Comparison of ENCODE assay signal across 8 mouse cellular contexts in the genomic region with DNA sequence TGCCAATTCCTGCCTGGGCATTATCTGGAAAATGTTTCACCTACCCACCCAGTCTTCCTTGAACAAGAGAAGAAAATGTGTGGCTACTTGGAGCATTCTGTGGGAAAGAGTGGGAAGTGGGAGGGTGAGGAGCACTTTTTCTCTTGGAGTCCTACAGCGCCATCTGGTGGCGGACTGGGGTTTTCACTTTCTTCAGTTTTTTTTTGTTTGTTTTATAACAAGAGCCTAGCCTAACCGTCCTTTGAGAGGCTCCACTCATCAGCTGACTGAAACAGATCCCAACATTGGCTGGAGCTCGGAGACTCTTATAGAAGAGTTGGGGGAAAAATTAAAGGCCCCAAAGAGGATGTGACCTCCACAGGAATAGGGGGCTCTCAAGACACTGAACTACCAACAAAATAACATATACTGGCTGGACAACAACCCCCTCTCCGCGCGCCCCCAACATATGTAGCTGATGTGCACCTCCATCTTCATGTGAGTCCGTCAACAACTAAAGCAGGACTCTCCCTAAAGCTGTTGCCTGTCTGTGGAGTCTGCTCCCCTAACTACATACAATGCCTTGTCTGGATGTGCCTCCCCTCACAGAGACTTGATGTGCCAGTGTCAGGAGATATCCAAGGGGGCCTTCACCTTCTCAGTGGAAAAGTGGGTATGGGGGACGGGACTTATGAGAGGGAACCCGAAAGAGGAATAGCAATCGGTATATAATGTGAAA. TPM values are rescaled to one million over a fixed set of nuclear protein-coding genes. Genes with fewer than 3 reads are reported as not detected.
DNase-seq lines count a peak whose midpoint lies in the region; ATAC-seq lines count a peak whose summit lies in the region.

No protein-coding gene starts in this region.

- H3K4me2 ChIP-seq in liver, embryonic 12.5 days: no peak overlapping the region
- no peak overlapping the region for H3K4me2 ChIP-seq in limb, embryonic 11.5 days (ENCODE audit: low read depth, severe bottlenecking)

- 41% methylated on average over 11 of the region's 11 CpGs for WGBS in liver, embryonic 12.5 days (ENCODE audit: insufficient replicate concordance)
- 49% methylated on average over 11 of the region's 11 CpGs for WGBS in limb, embryonic 11.5 days

- peak; percentile 55 for DNase-seq in liver
- DNase-seq in cerebellum, postnatal 14 days: peak; percentile 85 to 88
- peak; percentile 55 for DNase-seq in gastrocnemius, adult 18-20 months (ENCODE audit: low spot score)
- peak; percentile 85 for DNase-seq in kidney, adult 9 months
- DNase-seq in limb, embryonic 11.5 days (ENCODE audit: low spot score): peak; percentile 83
- DNase-seq in neural tube, embryonic 10.5 days (ENCODE audit: extremely low spot score, low spot score): peak; percentile 59
- DNase-seq in testis, postnatal 10 days (ENCODE audit: low spot score): peak; percentile 83

- no peaks in the 10 kb centered on the region for H3K4me1 ChIP-seq in liver, embryonic 12.5 days
- no peaks in the 10 kb centered on the region for H3K4me1 ChIP-seq in limb, embryonic 11.5 days (ENCODE audit: control insufficient read depth, insufficient read depth, low read length)

- no peaks in the 10 kb centered on the region for H3K36me3 ChIP-seq in liver, embryonic 12.5 days
- H3K36me3 ChIP-seq in limb, embryonic 11.5 days (ENCODE audit: control insufficient read depth, insufficient read depth, low read length): no peaks in the 10 kb centered on the region

- no peak for ATAC-seq in liver, embryonic 12.5 days
- ATAC-seq in limb, embryonic 11.5 days (ENCODE audit: insufficient number of reproducible peaks, low FRiP score, low TSS enrichment, low read depth): no peak

- H3K27ac ChIP-seq in liver, embryonic 12.5 days: no peak overlapping the region
- H3K27ac ChIP-seq in limb, embryonic 11.5 days (replicated peaks; ENCODE audit: low read depth, low read length): no peak overlapping the region

- no peaks in the 10 kb centered on the region for H3K9me3 ChIP-seq in liver, embryonic 12.5 days (replicated peaks)
- H3K9me3 ChIP-seq in limb, embryonic 11.5 days (ENCODE audit: control insufficient read depth, low read length): no peaks in the 10 kb centered on the region

- H3K4me3 ChIP-seq in liver, embryonic 12.5 days: no peak overlapping the region
- no peak overlapping the region for H3K4me3 ChIP-seq in limb, embryonic 11.5 days (ENCODE audit: low read depth, low read length)

- no peaks in the 10 kb centered on the region for H3K27me3 ChIP-seq in liver, embryonic 12.5 days (replicated peaks)
- no peaks in the 10 kb centered on the region for H3K27me3 ChIP-seq in limb, embryonic 11.5 days (ENCODE audit: control insufficient read depth, insufficient read depth, low read length)

- H3K9ac ChIP-seq in liver, embryonic 12.5 days: no peak overlapping the region
- no peak overlapping the region for H3K9ac ChIP-seq in limb, embryonic 11.5 days (ENCODE audit: low read length)

RNA-seq across cellular contexts. Expression of a gene that starts 8.4 kb away (rescaled TPM):
- 1.4 and 2.0 TPM in 2 replicates for polyA plus RNA-seq in liver, embryonic 12.5 days (2016; fragmentation: Nextera tagmentation; extraction: Ambion mirVana)
- total RNA-seq in gastrocnemius, adult 18-20 months (2021): under 1 TPM in 1 of 2 experiments, not detected in 1; 0.33 TPM
- 19.8 and 22.0 TPM in 2 replicates for polyA plus RNA-seq in limb, embryonic 11.5 days (2014; fragmentation: Nextera tagmentation; extraction: Ambion mirVana)
